Mouse (Mus musculus) midbrain, embryonic 10.5 days (tissue): ENCODE measurements at regions not wholly inside any gene's neighbourhood (a gene's known extent, or its start where the extent isn't known, plus 50 kb on each side); places are given as distances from the start of the nearest gene placed in this dataset. TPM values are rescaled to one million over a fixed set of nuclear protein-coding genes. Genes with fewer than 3 reads are reported as not detected.
"Not testable (repeated sequence)": the region's sequence is repeated elsewhere in the genome, so short reads cannot be mapped to it uniquely, and the experiment has no call there.

Source experiments
- DNase-seq: peaks from one replicate; pipeline ENCODE4 v3.0.0-alpha.2; 2017; ENCODE audit warnings: low spot score
- H3K27ac ChIP-seq: fragments of 300-500 bp; sonication (generic); replicated peaks from 2 replicates; pipeline ENCODE4 v1.5.1; 2016; ENCODE audit warnings: mild to moderate bottlenecking
- H3K27me3 ChIP-seq: fragments of 300-500 bp; sonication (generic); 2 replicates; pipeline ENCODE4 v1.6.1; 2016; ENCODE audit warnings: low read depth, mild to moderate bottlenecking; ENCODE audit not compliant: poor library complexity, severe bottlenecking
- H3K36me3 ChIP-seq: fragments of 300-500 bp; sonication (generic); 2 replicates; pipeline ENCODE4 v1.6.1; 2016; ENCODE audit warnings: mild to moderate bottlenecking, moderate library complexity
- H3K4me1 ChIP-seq: fragments of 300-500 bp; sonication (generic); 2 replicates; pipeline ENCODE4 v1.6.1; 2016
- H3K4me3 ChIP-seq: fragments of 300-500 bp; sonication (generic); 2 replicates; pipeline ENCODE4 v1.5.1; 2016; ENCODE audit warnings: mild to moderate bottlenecking, moderate library complexity
- H3K9me3 ChIP-seq: fragments of 300-500 bp; sonication (generic); replicated peaks from 2 replicates; pipeline ENCODE4 v1.6.1; 2016; ENCODE audit warnings: mild to moderate bottlenecking
- WGBS: fragments of 180-500 bp; shearing (Covaris S2); methylation state at CpG from one replicate; pipeline ENCODE4 v1.1.7; 2016; 5-methylcytosine and 5-hydroxymethylcytosine counted together
- microRNA-seq: library from miRNA; unstranded; fragments of <30 nt; microRNA quantifications from one replicate; pipeline ENCODE4, GENCODE M21; 2017

DNA sequence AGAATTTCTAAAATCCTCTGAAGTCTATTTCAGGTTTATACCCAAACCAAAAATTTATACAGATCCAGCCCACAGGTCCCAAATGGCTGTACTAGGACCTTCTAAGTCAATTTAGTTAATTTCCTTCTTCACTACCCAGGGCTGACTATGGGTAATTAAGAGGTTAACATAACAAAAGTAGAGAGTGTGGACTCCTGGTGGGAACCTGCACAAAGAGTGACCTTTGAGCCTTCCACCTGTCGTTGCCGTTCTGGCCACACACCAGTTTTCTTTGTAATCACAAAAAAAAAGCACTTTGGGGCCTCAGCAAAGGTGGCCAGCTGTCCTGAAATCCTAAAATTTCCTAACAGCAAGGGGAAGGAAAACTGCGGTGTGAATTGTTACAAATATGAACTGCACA is 197.3 kb upstream of the Arx start:
- Histone ChIP-seq H3K27me3 (no peaks in the 10 kb centered on the region), H3K9me3 (no peaks in the 10 kb centered on the region), H3K36me3 (no peaks in the 10 kb centered on the region), H3K4me1 (no peaks in the 10 kb centered on the region), H3K4me3 (no peak overlapping the region), H3K27ac (no peak overlapping the region)
- no peak for DNase-seq
- WGBS: 23% methylated on average over 3 of the region's 3 CpGs

DNA sequence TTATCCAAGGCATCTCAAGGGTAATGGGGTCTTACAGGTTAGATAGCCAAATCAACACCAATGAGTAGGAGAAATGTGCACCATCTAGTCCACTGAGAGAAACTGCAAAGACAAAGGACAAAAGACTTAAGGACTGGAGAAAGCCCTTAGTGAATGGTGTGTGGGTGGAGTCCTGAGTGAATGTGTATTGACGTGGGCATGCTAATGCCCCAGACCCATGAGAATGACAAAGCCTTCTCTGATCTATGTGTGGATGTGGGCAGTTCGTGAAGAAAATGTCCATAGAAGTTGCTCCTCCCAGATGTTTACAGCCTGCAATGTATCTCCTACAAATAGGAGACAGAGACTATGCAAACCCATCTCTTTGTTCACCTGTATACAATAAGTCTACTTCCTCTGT is 188.7 kb upstream of the Arx start:
- Histone ChIP-seq H3K27ac (no peak overlapping the region), H3K36me3 (no peaks in the 10 kb centered on the region), H3K27me3 (no peaks in the 10 kb centered on the region), H3K9me3 (no peaks in the 10 kb centered on the region), H3K4me1 (no peaks in the 10 kb centered on the region), H3K4me3 (no peak overlapping the region)
- DNase-seq: no peak
- WGBS: 55% methylated on average over 2 of the region's 2 CpGs

DNA sequence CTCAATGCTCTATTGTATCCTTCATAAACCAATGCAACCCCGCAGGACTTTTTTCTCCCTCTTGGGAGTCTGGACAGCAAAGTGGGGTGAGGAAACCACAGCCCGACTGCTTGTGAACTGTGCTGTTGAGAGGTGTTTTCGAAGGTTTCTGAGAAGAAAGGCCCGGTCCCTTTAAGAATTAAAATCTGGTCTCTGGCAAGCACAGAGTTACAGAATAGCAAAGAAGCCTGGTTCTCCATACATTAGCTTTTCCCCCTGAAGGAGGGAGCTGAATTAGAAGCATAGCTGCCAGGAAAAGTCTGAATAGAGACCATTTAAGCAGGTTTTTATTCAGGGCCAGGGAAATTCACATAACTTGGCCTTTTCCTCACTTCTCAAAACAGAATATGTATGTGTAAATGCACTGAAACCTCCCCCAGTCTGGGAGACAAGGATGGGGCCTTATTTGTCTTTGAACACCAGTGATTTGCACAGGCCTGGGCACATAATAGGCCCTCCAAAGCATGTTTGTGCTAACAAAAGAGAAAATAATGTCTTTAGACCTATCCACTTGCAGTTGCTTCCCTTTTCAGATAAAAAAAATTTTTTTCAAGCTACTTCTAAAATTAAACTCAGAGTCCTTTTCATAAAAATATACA is 178.2 kb upstream of the Arx start:
- Histone ChIP-seq H3K36me3 (no peaks in the 10 kb centered on the region), H3K4me3 (no peak overlapping the region), H3K27ac (no peak overlapping the region), H3K9me3 (no peaks in the 10 kb centered on the region), H3K27me3 (no peaks in the 10 kb centered on the region), H3K4me1 (no peaks in the 10 kb centered on the region)
- WGBS: 66% methylated on average over 4 of the region's 4 CpGs
- DNase-seq: no peak

DNA sequence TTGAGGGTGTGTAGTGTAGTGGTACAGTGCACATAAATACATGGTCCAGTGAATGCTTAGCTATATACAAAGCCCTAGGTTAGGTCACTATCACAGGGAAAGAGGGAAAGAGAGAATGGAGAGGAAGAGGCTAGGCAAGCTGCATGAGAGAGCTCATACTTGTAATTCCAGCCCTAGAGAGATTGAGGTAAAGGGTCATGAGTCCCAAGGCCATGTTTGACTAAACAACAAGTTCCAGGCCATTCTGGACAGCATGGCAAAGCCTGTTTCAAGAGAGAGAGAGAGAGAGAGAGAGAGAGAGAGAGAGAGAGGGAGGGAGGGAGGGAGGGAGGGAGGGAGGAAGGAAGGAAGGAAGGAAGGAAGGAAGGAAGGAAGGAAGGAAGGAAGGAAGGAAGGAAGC is 131.9 kb upstream of the Arx start:
- H3K4me3 ChIP-seq, DNase-seq, H3K36me3 ChIP-seq, H3K4me1 ChIP-seq, H3K27ac ChIP-seq, H3K9me3 ChIP-seq, H3K27me3 ChIP-seq: not testable (repeated sequence)

DNA sequence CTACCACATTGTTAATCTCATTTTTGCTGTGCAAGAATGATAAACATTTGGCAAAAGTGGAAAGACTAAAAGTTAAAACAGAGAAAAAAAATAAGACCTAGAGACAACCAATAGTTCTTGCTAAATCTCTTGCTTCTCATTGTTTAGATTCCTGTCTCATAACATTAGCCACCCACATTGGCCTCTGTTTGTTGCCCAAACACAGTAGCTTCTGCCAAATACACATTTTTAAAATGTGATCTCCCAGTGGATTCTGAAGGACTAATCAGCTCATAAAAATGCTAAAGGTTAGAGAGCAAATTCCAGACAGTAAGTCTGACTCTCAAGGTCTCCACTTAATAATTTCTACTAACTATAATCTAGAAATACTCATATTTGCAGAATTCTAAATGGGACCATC is 127.1 kb upstream of the Arx start:
- H3K4me3 ChIP-seq: no peak overlapping the region
- H3K36me3 ChIP-seq: no peaks in the 10 kb centered on the region
- no peaks in the 10 kb centered on the region for H3K27me3 ChIP-seq
- H3K27ac ChIP-seq: no peak overlapping the region
- DNase-seq: no peak
- H3K4me1 ChIP-seq: no peaks in the 10 kb centered on the region
- no peaks in the 10 kb centered on the region for H3K9me3 ChIP-seq

DNA sequence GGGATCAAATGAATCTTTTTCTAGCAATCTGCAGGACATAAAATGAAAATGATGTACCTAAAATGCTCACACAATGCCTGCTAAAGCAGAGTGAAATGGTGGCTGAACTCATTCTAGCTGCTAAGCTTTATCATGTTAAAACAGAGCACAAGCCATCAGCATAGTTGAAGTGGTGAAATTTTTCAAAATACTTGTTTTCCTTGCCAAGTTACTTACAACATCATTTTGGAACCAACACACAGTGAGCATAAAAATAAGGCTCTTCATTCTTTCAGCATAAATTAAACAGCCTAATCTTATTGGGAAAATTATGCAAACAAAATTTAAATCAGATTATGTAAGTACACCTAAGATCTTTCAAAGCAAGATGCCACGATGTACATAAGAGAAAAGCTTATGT is 125.3 kb upstream of the Arx start:
- Histone ChIP-seq H3K27me3 (no peaks in the 10 kb centered on the region), H3K4me3 (no peak overlapping the region), H3K36me3 (no peaks in the 10 kb centered on the region), H3K9me3 (no peaks in the 10 kb centered on the region), H3K27ac (no peak overlapping the region), H3K4me1 (no peaks in the 10 kb centered on the region)
- no peak for DNase-seq
- WGBS: 63% methylated on average over 1 of the region's 1 CpGs

Small RNAs in the stretch of these regions (microRNA-seq; reads per million reads assigned to microRNA genes)
- gene Gm24973: not detected
